Mouse (Mus musculus): Measurements from ENCODE around the gene Il31.

DNA sequence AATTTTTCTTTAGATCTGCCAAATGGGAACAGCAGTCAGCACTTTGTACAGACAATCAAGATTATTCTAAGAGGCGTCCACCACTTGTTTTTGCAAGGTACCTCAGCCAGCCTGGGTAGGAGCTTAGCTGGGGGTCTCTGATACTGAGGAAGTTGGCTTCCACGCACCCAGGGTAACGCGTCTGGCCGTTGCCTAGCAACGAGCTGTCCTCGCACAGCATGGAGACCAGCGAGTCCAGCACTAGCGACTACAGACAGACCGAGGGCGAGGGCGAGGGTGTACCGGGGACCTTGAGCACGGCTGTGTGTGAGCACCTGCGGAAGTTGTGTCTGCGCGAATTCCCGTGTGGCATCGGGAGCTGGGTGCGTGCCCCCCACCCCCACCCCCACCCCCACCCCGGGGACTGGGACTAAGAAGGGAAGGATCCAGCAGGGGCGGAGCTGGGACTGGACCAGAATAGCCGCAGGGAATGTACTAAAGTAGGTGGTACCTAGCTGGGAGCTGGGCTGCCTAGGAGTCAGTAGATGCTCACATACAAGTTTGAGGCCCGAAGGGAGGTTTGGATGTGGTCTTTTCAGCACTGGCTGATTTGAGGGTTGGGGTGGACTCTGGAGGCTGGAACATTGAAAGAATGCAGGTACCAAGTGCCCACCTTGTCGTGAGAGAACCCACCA, at the start of gene Il31, which contains the start of gene Lrrc43:
- TF ChIP-seq POLR2A (IDR thresholded peaks at IDR 0.05; ENCODE audit: control insufficient read depth, extremely low read depth, insufficient read depth, low read length, poor library complexity) (no peak), CTCF (IDR thresholded peaks at IDR 0.05; ENCODE audit: borderline replicate concordance, control insufficient read depth, extremely low read depth, insufficient read depth, low read length, poor library complexity) (no peak)
